ENCODE assay signal across 10 mouse cellular contexts in genomic region chr16:31192526-31192925, GRCm38 (mm10). TPM values are rescaled to one million over a fixed set of nuclear protein-coding genes. Genes with fewer than 3 reads are reported as not detected.
DNase-seq lines count a peak whose midpoint lies in the region; TF ChIP-seq lines count a peak whose summit lies in the region.
"Had no signal": no experiment of that assay in that cellular context is flagged by ENCODE, and none has a peak within 500 bp of the region (broad histone marks: within the 10 kb centered on the region; RNA-seq: fewer than 3 reads in every experiment).

No protein-coding gene starts in this region.

- WGBS in bone marrow, adult 2 months, result 51% methylated on average over 3 of the region's 3 CpGs
- WGBS in macrophage (ENCODE audit: missing documents), result 59% methylated on average over 3 of the region's 3 CpGs

- H3K4me3 ChIP-seq in left cerebral cortex, adult 2 months, result no peak overlapping the region
- no peak overlapping the region for H3K4me3 ChIP-seq in bone marrow, adult 2 months (replicated peaks; ENCODE audit: control insufficient read depth, low read depth, low read length)
- no peak overlapping the region; the same call in 1 of the 2 replicates for H3K4me3 ChIP-seq in macrophage (ENCODE audit: inconsistent target)
- H3K4me3 ChIP-seq: limb, embryonic 12.5 days had no signal

- intact Hi-C loops in left cerebral cortex, adult 2 months (cut with DNase I), result no loop called here

- TF ChIP-seq CTCF in left cerebral cortex, adult 2 months (IDR thresholded peaks at IDR 0.05), result peak; percentile 23
- no peak for TF ChIP-seq CTCF in bone marrow, adult 2 months (IDR thresholded peaks at IDR 0.05; ENCODE audit: control insufficient read depth, insufficient read depth, low read length)

- H3K36me3 ChIP-seq in macrophage (ENCODE audit: inconsistent target), result no peaks in the 10 kb centered on the region
- H3K36me3 ChIP-seq: limb, embryonic 12.5 days had no signal

- H3K79me2 ChIP-seq in macrophage (ENCODE audit: inconsistent target), result peaks cover 97% of the 10 kb centered on the region

- H3K27ac ChIP-seq in left cerebral cortex, adult 2 months, result peak overlapping the region; percentile 44
- H3K27ac ChIP-seq in bone marrow, adult 2 months (ENCODE audit: control insufficient read depth, insufficient read depth, low read depth, low read length, poor library complexity), result peak overlapping the region; percentile 43; the same call in 1 of the 2 replicates
- peak overlapping the region; percentile 91 for H3K27ac ChIP-seq in macrophage
- H3K27ac ChIP-seq: limb, embryonic 12.5 days had no signal

- H3K4me1 ChIP-seq in bone marrow, adult 2 months (ENCODE audit: control insufficient read depth, insufficient read depth, low read length), result peaks cover 9% of the 10 kb centered on the region

- no peak for TF ChIP-seq POLR2A in bone marrow, adult 2 months (IDR thresholded peaks at IDR 0.05; ENCODE audit: borderline replicate concordance, control insufficient read depth, low read depth, low read length)

- no peak for DNase-seq in left cerebral cortex, adult 2 months (ENCODE audit: extremely low spot score in 1 of 2, low spot score in 2 of 2)
- DNase-seq in left cerebral cortex, adult 9 months (ENCODE audit: low spot score in 2 of 2), result no peak
- DNase-seq in Muller cell, postnatal 12 days (ENCODE audit: inconsistent ontology term), result peak; percentile 76
- DNase-seq in yolk sac, embryonic 10.5 days (ENCODE audit: low spot score), result no peak
- no peak for DNase-seq in cerebellum, adult 8-10 months
- DNase-seq: gastrocnemius, postnatal 36 days; kidney, adult 8-10 months had no signal

RNA-seq across cellular contexts. Expression of gene Acap2, which starts 8.5 kb away (rescaled TPM):
- 100 to 1,000 TPM; 111 to 112 TPM for total RNA-seq in left cerebral cortex, adult 2 months (2021)
- polyA plus RNA-seq in bone marrow, adult 2 months (2011; ENCODE audit: insufficient read depth, insufficient read length, low replicate concordance, missing spikeins), result 5.6 and 13.5 TPM in 2 replicates
- 100 to 1,000 TPM in 25 of 26 experiments, 10 to 100 TPM in 1; 84.8 to 216 (median 156) TPM for total RNA-seq in macrophage (2018; cell fraction: chromatin; rRNA removed)
- total RNA-seq in macrophage (2018; cell fraction: cytosol; rRNA removed), result 10 to 100 TPM; 55.5 to 89.9 (median 80.4) TPM
- total RNA-seq in macrophage (2018; cell fraction: nucleus; rRNA removed), result 100 to 1,000 TPM in 13 of 26 experiments, 10 to 100 TPM in 13; 65.7 to 154 (median 101) TPM
- 39.6 to 55.7 TPM (median 44.7 TPM) in 3 replicates for polyA plus RNA-seq in macrophage (2018)
